Mouse (Mus musculus): ENCODE data around the gene Ubl7.

The Ubl7 gene

GRCm38 (mm10) chr9:57947381-57948030, 36.7 kb downstream of the Ubl7 start:
- DNase-seq (ENCODE audit: low spot score in 2 of 2), result no peak

GRCm38 (mm10) chr9:57948333-57948931, 37.7 kb downstream of the Ubl7 start:
- DNase-seq (ENCODE audit: low spot score in 2 of 2), result no peak

- no peak for DNase-seq (ENCODE audit: low spot score in 2 of 2)
These were observed 38.4 kb downstream of the Ubl7 start for GRCm38 (mm10) chr9:57949102-57949704.

- DNase-seq (ENCODE audit: low spot score in 2 of 2), result no peak
These were observed 39.1 kb downstream of the Ubl7 start for GRCm38 (mm10) chr9:57949879-57950278.

GRCm38 (mm10) chr9:57950519-57950918, 39.7 kb downstream of the Ubl7 start:
- no peak for DNase-seq (ENCODE audit: low spot score in 2 of 2)

- no peak for DNase-seq (ENCODE audit: low spot score in 2 of 2)
These were observed 41.2 kb downstream of the Ubl7 start for GRCm38 (mm10) chr9:57951993-57952392.

GRCm38 (mm10) chr9:57954962-57955744, 44.4 kb downstream of the Ubl7 start:
- DNase-seq (ENCODE audit: low spot score in 2 of 2), result peak in 1 of 2 experiments; percentile 43

DNA sequence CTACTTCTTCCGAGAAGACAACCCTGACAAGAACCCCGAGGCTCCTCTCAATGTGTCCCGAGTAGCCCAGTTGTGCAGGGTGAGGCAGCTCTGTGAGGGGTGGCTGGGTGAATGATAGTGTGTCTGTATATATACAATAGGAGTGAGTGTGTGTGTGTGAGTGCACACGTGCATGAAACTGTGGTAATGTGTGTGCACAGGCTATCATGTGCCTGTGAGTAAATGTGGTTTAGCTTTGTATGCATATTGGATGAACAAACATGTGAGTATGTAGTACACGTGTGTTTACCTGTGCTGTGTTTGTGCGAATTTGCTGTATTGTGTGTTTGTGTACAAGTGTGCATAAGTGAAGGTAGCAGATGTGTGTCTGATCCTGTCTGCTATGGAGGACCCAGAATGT, 45.0 kb downstream of the Ubl7 start:
- DNase-seq (ENCODE audit: low spot score in 2 of 2), result no peak

- DNase-seq (ENCODE audit: low spot score in 2 of 2), result no peak
These were observed 45.5 kb downstream of the Ubl7 start for GRCm38 (mm10) chr9:57956196-57956837.

GRCm38 (mm10) chr9:57956838-57957236, 46.1 kb downstream of the Ubl7 start:
- DNase-seq (ENCODE audit: low spot score in 2 of 2), result peak in 1 of 2 experiments; percentile 64

GRCm38 (mm10) chr9:57958615-57959014, 47.8 kb downstream of the Ubl7 start:
- no peak for DNase-seq (ENCODE audit: low spot score in 2 of 2)

- no peak for DNase-seq (ENCODE audit: low spot score in 2 of 2)
These were observed 48.6 kb downstream of the Ubl7 start for GRCm38 (mm10) chr9:57959399-57959798.

- DNase-seq (ENCODE audit: low spot score in 2 of 2), result no peak
These were observed 49.4 kb downstream of the Ubl7 start for GRCm38 (mm10) chr9:57959886-57960866.

- DNase-seq (ENCODE audit: low spot score in 2 of 2), result no peak
These were observed 50.4 kb downstream of the Ubl7 start for GRCm38 (mm10) chr9:57961226-57961625.

DNA sequence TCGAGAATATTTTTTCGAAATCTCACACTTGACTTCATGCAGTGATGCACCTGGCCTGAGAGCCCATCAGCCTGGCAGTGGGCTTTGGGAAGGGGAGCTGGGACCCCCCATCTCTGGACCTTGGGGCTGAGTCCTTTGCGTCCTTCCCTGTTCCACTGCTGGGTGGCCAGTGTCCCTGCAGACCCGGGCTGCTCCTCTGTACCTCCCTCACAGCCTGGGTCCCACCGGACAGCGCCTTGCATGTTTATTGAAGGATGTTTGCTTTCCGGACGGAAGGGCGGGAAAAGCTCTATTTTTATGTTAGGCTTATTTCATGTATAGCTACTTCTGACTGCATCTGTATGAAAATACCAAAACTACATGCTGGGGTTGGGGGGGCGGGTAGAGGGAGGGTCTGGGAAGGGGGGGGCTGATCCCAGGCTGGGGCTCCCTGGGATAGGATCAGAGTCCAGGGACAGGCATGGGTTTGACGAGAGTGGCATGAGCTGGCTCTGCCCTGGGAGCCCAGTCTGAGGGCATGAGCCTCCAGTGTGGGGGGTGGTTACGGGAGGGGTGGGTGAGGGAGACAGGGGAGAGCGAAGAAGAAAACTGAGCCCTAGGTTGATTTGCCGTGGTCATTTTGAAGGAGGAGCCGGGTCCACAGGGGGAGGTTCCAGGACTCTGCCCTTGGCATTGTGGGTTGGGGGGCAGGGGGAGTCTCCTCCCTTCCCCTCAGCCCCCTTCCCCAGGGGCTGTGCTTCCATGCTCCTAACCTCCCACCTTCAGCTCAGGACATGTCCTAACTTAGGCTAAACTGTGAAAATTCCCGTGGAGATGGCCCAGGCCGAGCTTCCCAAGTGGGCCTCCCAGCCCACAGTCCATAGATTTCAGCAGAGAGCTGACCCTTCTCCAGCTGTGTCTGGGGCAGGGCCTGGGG, 51.3 kb downstream of the Ubl7 start:
- DNase-seq (ENCODE audit: low spot score in 2 of 2), result no peak

DNA sequence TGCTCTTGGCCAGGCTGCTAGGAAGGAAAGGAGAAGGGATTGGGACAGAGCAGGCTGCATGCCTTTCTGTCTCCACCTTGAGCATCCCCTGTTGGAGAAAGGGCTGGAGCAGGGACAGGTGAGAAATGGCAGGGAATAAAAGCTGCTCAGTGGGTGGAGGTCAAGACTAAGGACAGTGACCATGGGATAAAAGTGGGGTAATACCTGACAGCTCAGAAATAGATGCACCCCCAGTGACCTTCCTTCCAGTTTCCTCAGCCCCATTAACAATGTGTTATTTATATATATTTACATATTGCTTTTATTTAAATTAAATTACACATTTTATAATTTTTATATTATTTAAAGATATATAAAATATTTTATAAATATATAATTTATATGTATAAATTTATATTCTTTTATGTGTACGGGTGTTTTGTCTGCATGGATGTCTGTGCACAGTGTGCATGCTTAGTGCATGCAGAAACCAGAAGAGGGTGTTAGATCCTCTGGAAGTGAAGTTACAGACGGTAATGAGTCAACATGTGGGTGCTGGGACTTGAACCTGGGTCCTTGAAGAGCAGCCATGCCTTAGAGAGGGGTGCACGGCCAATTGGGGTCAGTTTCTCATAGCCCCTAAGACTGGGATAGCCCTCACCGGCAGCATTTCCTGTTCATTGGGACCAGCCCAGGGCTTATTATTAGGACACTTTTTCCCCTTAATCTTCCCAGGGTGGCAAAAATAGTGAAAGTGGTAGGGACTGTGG, 52.6 kb downstream of the Ubl7 start:
- DNase-seq (ENCODE audit: low spot score in 2 of 2), result no peak

DNA sequence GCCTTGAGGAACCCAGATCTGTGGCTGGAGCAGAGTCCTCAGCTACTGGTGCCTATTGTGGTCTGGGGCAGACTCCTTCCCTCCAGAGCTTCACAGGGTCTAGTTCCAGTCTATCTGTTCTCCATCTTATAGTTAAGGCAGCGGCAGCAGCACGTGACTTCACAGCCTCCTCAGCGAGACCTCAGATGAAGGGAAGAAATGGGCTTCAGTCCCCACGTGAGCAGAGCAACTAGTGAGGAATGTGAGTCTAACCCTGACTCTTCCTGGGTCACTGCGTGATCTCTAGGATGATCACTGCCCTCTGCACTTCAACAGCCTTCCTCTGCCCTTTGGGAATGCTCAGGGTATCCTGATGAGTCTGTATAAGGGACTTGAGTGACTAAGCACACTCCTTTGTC, 53.2 kb downstream of the Ubl7 start:
- no peak for DNase-seq (ENCODE audit: low spot score in 2 of 2)

- DNase-seq (ENCODE audit: low spot score in 2 of 2), result no peak
These were observed 53.9 kb downstream of the Ubl7 start for GRCm38 (mm10) chr9:57964528-57965250.
